In the genomic region with DNA sequence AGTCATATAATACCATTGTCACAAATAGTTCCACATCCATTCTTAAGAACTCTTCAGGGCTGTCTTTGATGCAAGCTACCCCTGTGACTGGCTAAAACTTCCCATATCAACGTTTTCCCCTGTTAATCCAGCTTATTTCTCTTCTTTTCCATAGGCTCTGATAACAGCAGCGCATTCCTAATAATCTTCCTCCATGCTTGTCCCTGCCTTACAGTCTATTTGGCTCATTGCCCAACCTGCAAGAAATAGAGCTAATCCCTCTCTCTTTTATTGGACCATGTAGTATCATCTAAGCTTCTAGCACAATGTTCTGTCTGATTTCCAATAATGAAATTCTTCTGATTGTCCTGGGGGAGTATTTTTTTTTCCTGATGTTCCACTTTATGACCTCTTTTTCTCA, we compare ENCODE assay signal across 19 mouse cellular contexts.
"Had no signal": no experiment of that assay in that cellular context is flagged by ENCODE, and none has a peak within 500 bp of the region (broad histone marks: within the 10 kb centered on the region; RNA-seq: fewer than 3 reads in every experiment).

No protein-coding gene starts in this region.

- H3K4me2 ChIP-seq: limb, embryonic 13.5 days; liver, embryonic 12.5 days; liver, embryonic 15.5 days had no signal

- H3K4me3 ChIP-seq: layer of hippocampus, adult 2 months; limb, embryonic 10.5 days; limb, embryonic 13.5 days; liver, embryonic 12.5 days; liver, embryonic 15.5 days; myocyte had no signal

- H3K9ac ChIP-seq: limb, embryonic 13.5 days; liver, embryonic 12.5 days; liver, embryonic 15.5 days had no signal

- H3K9me3 ChIP-seq: limb, embryonic 10.5 days; limb, embryonic 13.5 days; liver, embryonic 12.5 days; liver, embryonic 15.5 days had no signal

- DNase-seq: kidney, adult 2 months; kidney, postnatal 25 days; layer of hippocampus, adult 9-11 months; liver; lung, adult 18-20 months; thymus, adult 2 months; thymus, postnatal 14 days; thymus, postnatal 4 days had no signal

- H3K36me3 ChIP-seq: limb, embryonic 10.5 days; limb, embryonic 13.5 days; liver, embryonic 12.5 days; liver, embryonic 15.5 days had no signal

- H3K4me1 ChIP-seq: limb, embryonic 10.5 days; limb, embryonic 13.5 days; liver, embryonic 12.5 days; liver, embryonic 15.5 days had no signal

- H3K27ac ChIP-seq: kidney, postnatal 0 days; layer of hippocampus, adult 2 months; limb, embryonic 10.5 days; limb, embryonic 13.5 days; liver, embryonic 12.5 days; liver, embryonic 15.5 days; macrophage; stomach, postnatal 0 days had no signal

- H3K27me3 ChIP-seq: limb, embryonic 13.5 days; liver, embryonic 12.5 days; liver, embryonic 15.5 days had no signal

- ATAC-seq: intestine, postnatal 0 days; liver, embryonic 12.5 days; midbrain, embryonic 16.5 days had no signal
